Mouse (Mus musculus) stomach, embryonic 15.5 days (tissue): ENCODE measurements at regions not wholly inside any gene's neighbourhood (a gene's known extent, or its start where the extent isn't known, plus 50 kb on each side); places are given as distances from the start of the nearest gene placed in this dataset.

Experiments used
- ATAC-seq: fragments of 200-750 bp; cut with Nextera tagmentation; 2 replicates; pipeline ENCODE4 v1.8.0; 2017; ENCODE audit warnings: low read depth, moderate number of reproducible peaks, moderate TSS enrichment; ENCODE audit not compliant: insufficient read depth, low FRiP score
- H3K27ac ChIP-seq: fragments of 300-500 bp; sonication (generic); 2 replicates; pipeline ENCODE4 v1.5.1; 2015; ENCODE audit warnings: mild to moderate bottlenecking, inconsistent platforms
- H3K27me3 ChIP-seq: fragments of 300-500 bp; sonication (generic); replicated peaks from 2 replicates; pipeline ENCODE4 v1.6.1; 2015; ENCODE audit warnings: inconsistent platforms
- H3K36me3 ChIP-seq: fragments of 300-500 bp; sonication (generic); 2 replicates; pipeline ENCODE4 v1.6.1; 2015; ENCODE audit warnings: inconsistent platforms
- H3K4me1 ChIP-seq: fragments of 300-500 bp; sonication (generic); 2 replicates; pipeline ENCODE4 v1.6.1; 2015; ENCODE audit warnings: inconsistent platforms
- H3K4me2 ChIP-seq: fragments of 300-500 bp; sonication (generic); 2 replicates; pipeline ENCODE4 v1.6.1; 2015; ENCODE audit warnings: mild to moderate bottlenecking, inconsistent platforms
- H3K4me3 ChIP-seq: fragments of 300-500 bp; sonication (generic); replicated peaks from 2 replicates; pipeline ENCODE4 v1.5.1; 2015; ENCODE audit warnings: inconsistent platforms
- H3K9ac ChIP-seq: fragments of 300-500 bp; sonication (generic); 2 replicates; pipeline ENCODE4 v1.6.1; 2015; ENCODE audit warnings: inconsistent platforms
- H3K9me3 ChIP-seq: fragments of 300-500 bp; sonication (generic); 2 replicates; pipeline ENCODE4 v1.6.1; 2016; ENCODE audit warnings: inconsistent platforms
- WGBS: fragments of 180-500 bp; shearing (Covaris S2); methylation state at CpG from one replicate; pipeline ENCODE4 v1.1.7; 2015; 5-methylcytosine and 5-hydroxymethylcytosine counted together

DNA sequence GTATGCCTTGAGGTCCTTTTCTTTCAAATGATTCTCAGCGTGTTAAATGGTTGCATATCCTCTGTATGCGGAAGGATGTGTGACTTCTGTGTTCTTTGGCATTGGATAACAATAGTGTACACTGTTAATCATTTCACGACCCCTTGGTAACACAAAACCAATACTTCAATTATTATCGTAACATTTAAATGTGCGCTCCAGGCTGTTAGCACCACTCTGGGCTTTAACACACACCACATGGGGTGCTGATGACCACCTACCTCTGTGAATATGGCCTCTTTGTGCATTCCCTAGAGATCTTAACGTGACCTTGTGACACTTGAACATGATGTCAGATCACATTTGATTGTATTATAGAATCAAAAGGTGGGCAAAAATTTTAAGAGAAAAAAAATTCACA, 80.2 kb upstream of the Csnka2ip start:
- Histone ChIP-seq H3K9me3 (no peaks in the 10 kb centered on the region), H3K27me3 (no peaks in the 10 kb centered on the region), H3K27ac (no peak overlapping the region), H3K4me1 (no peaks in the 10 kb centered on the region), H3K4me2 (no peak overlapping the region), H3K4me3 (no peak overlapping the region), H3K36me3 (no peaks in the 10 kb centered on the region), H3K9ac (no peak overlapping the region)
- no peak for ATAC-seq
- 85% methylated on average over 6 of the region's 6 CpGs for WGBS

GRCm38 (mm10) chr16:64681902-64682301, 79.7 kb upstream of the Csnka2ip start:
- H3K9me3 ChIP-seq, result no peaks in the 10 kb centered on the region
- H3K4me1 ChIP-seq, result no peaks in the 10 kb centered on the region; the same call in 1 of the 2 replicates
- 83% methylated on average over 6 of the region's 6 CpGs for WGBS
- H3K27me3 ChIP-seq, result no peaks in the 10 kb centered on the region
- H3K4me3 ChIP-seq, result no peak overlapping the region
- no peak overlapping the region for H3K27ac ChIP-seq
- no peak overlapping the region for H3K9ac ChIP-seq
- ATAC-seq, result no peak
- no peaks in the 10 kb centered on the region for H3K36me3 ChIP-seq
- no peak overlapping the region for H3K4me2 ChIP-seq

GRCm38 (mm10) chr16:64680843-64681242, 78.6 kb upstream of the Csnka2ip start:
- no peak for ATAC-seq
- WGBS, result 85% methylated on average over 4 of the region's 4 CpGs

GRCm38 (mm10) chr16:64677352-64677751, 75.1 kb upstream of the Csnka2ip start:
- H3K4me1 ChIP-seq, result no peaks in the 10 kb centered on the region; the same call in 1 of the 2 replicates
- no peak for ATAC-seq
- H3K36me3 ChIP-seq, result no peaks in the 10 kb centered on the region
- WGBS, result 42% methylated on average over 8 of the region's 8 CpGs
- no peaks in the 10 kb centered on the region for H3K27me3 ChIP-seq
- no peak overlapping the region for H3K4me2 ChIP-seq
- H3K9me3 ChIP-seq, result no peaks in the 10 kb centered on the region
- no peak overlapping the region for H3K4me3 ChIP-seq
- H3K9ac ChIP-seq, result no peak overlapping the region
- no peak overlapping the region for H3K27ac ChIP-seq

More at GRCm38 (mm10) chr16:64680843-64681242, 78.6 kb upstream of the Csnka2ip start:
- Histone ChIP-seq H3K27me3 (no peaks in the 10 kb centered on the region), H3K27ac (no peak overlapping the region), H3K4me2 (no peak overlapping the region), H3K4me1 (no peaks in the 10 kb centered on the region; the same call in 1 of the 2 replicates), H3K9me3 (no peaks in the 10 kb centered on the region), H3K36me3 (no peaks in the 10 kb centered on the region), H3K9ac (no peak overlapping the region), H3K4me3 (no peak overlapping the region)

- Histone ChIP-seq H3K9ac (no peak overlapping the region), H3K36me3 (no peaks in the 10 kb centered on the region), H3K4me3 (no peak overlapping the region), H3K4me2 (no peak overlapping the region), H3K27me3 (no peaks in the 10 kb centered on the region), H3K27ac (peak overlapping the region; percentile 61; the same call in 1 of the 2 replicates), H3K4me1 (no peaks in the 10 kb centered on the region; the same call in 1 of the 2 replicates), H3K9me3 (no peaks in the 10 kb centered on the region)
- WGBS, result 50% methylated on average over 3 of the region's 3 CpGs
- ATAC-seq, result no peak
These were observed 74.7 kb upstream of the Csnka2ip start for GRCm38 (mm10) chr16:64676865-64677264.

- Histone ChIP-seq H3K9ac (no peak overlapping the region), H3K36me3 (no peaks in the 10 kb centered on the region), H3K4me1 (no peaks in the 10 kb centered on the region), H3K4me2 (no peak overlapping the region), H3K9me3 (no peaks in the 10 kb centered on the region), H3K27me3 (no peaks in the 10 kb centered on the region), H3K27ac (no peak overlapping the region), H3K4me3 (no peak overlapping the region)
- no peak for ATAC-seq
- WGBS, result 89% methylated on average over 4 of the region's 4 CpGs
These were observed 64.7 kb upstream of the Csnka2ip start for GRCm38 (mm10) chr16:64666947-64667346.
